Mouse (Mus musculus): ENCODE measurements around the gene Abt1. TPM values are rescaled to one million over a fixed set of nuclear protein-coding genes. Genes with fewer than 3 reads are reported as not detected.

Gene Abt1
- polyA plus RNA-seq, 1 experiment from 2014 or later: 14.7 TPM

GRCm38 (mm10) chr13:23426335-23426734 is 2.7 kb upstream of the Abt1 start:
- H3K27me3 ChIP-seq (ENCODE audit: low read depth, poor library complexity, severe bottlenecking): no peaks in the 10 kb centered on the region
- 4% methylated on average over 8 of the region's 8 CpGs for WGBS
- no peak overlapping the region for H3K27ac ChIP-seq (replicated peaks)
- peak overlapping the region; percentile 96; the same call in 1 of the 2 replicates for H3K4me3 ChIP-seq
- no peaks in the 10 kb centered on the region for H3K9me3 ChIP-seq (replicated peaks)
- H3K36me3 ChIP-seq: peaks cover 12% of the 10 kb centered on the region
- peaks cover 38% of the 10 kb centered on the region for H3K4me1 ChIP-seq
- peak; percentile 59 for DNase-seq (ENCODE audit: low spot score)

- WGBS: 0% methylated on average over 9 of the region's 9 CpGs
- Histone ChIP-seq H3K27ac (replicated peaks) (no peak overlapping the region), H3K4me3 (peak overlapping the region; percentile 96), H3K36me3 (peaks cover 20% of the 10 kb centered on the region), H3K27me3 (ENCODE audit: low read depth, poor library complexity, severe bottlenecking) (no peaks in the 10 kb centered on the region), H3K9me3 (replicated peaks) (no peaks in the 10 kb centered on the region), H3K4me1 (peaks cover 38% of the 10 kb centered on the region)
- DNase-seq (ENCODE audit: low spot score): peak; percentile 78
Measured at GRCm38 (mm10) chr13:23425505-23425904, 1.8 kb upstream of the Abt1 start.

GRCm38 (mm10) chr13:23424494-23425325 is 1.0 kb upstream of the Abt1 start:
- peak; percentile 91 for DNase-seq (ENCODE audit: low spot score)
- H3K27ac ChIP-seq (replicated peaks): no peak overlapping the region
- 2% methylated on average over 25 of the region's 25 CpGs for WGBS
- H3K4me1 ChIP-seq: peaks cover 32% of the 10 kb centered on the region
- H3K27me3 ChIP-seq (ENCODE audit: low read depth, poor library complexity, severe bottlenecking): no peaks in the 10 kb centered on the region
- peaks cover 28% of the 10 kb centered on the region for H3K36me3 ChIP-seq
- H3K9me3 ChIP-seq (replicated peaks): no peaks in the 10 kb centered on the region
- H3K4me3 ChIP-seq: peak overlapping the region; percentile 96

GRCm38 (mm10) chr13:23424052-23424380 is 350 bp upstream of the Abt1 start:
- H3K9me3 ChIP-seq (replicated peaks): no peaks in the 10 kb centered on the region
- WGBS: under 1% methylated on average over 7 of the region's 7 CpGs
- DNase-seq (ENCODE audit: low spot score): no peak
- H3K27ac ChIP-seq (replicated peaks): peak overlapping the region; percentile 85
- H3K4me3 ChIP-seq: peak overlapping the region; percentile 96
- peaks cover 34% of the 10 kb centered on the region for H3K36me3 ChIP-seq
- H3K27me3 ChIP-seq (ENCODE audit: low read depth, poor library complexity, severe bottlenecking): no peaks in the 10 kb centered on the region
- H3K4me1 ChIP-seq: peaks cover 28% of the 10 kb centered on the region

- no peaks in the 10 kb centered on the region for H3K9me3 ChIP-seq (replicated peaks)
- peaks cover 42% of the 10 kb centered on the region for H3K36me3 ChIP-seq
- DNase-seq (ENCODE audit: low spot score): no peak
- peak overlapping the region; percentile 96 for H3K4me3 ChIP-seq
- no peaks in the 10 kb centered on the region for H3K27me3 ChIP-seq (ENCODE audit: low read depth, poor library complexity, severe bottlenecking)
- WGBS: 93% methylated on average over 16 of the region's 16 CpGs
- H3K4me1 ChIP-seq: peaks cover 26% of the 10 kb centered on the region
- H3K27ac ChIP-seq (replicated peaks): no peak overlapping the region
Measured at GRCm38 (mm10) chr13:23422351-23422750, 1.3 kb downstream of the Abt1 start.

- WGBS: under 1% methylated on average over 28 of the region's 28 CpGs
- peaks cover 20% of the 10 kb centered on the region for H3K27me3 ChIP-seq (ENCODE audit: low read depth, poor library complexity, severe bottlenecking)
- H3K4me3 ChIP-seq: peak overlapping the region; percentile 59
- peak; percentile 60 for DNase-seq (ENCODE audit: low spot score)
- H3K27ac ChIP-seq (replicated peaks): no peak overlapping the region; the same call in 1 of the 2 replicates
- no peaks in the 10 kb centered on the region for H3K9me3 ChIP-seq (replicated peaks)
- H3K36me3 ChIP-seq: no peaks in the 10 kb centered on the region
- peaks cover 16% of the 10 kb centered on the region for H3K4me1 ChIP-seq
Measured at GRCm38 (mm10) chr13:23412630-23413521, 10.8 kb downstream of the Abt1 start.

GRCm38 (mm10) chr13:23412211-23412629 is 11.4 kb downstream of the Abt1 start:
- peaks cover 20% of the 10 kb centered on the region for H3K27me3 ChIP-seq (ENCODE audit: low read depth, poor library complexity, severe bottlenecking)
- H3K27ac ChIP-seq (replicated peaks): no peak overlapping the region; the same call in 1 of the 2 replicates
- DNase-seq (ENCODE audit: low spot score): peak; percentile 55
- peak overlapping the region; percentile 59 for H3K4me3 ChIP-seq
- no peaks in the 10 kb centered on the region for H3K9me3 ChIP-seq (replicated peaks)
- H3K36me3 ChIP-seq: no peaks in the 10 kb centered on the region
- peaks cover 16% of the 10 kb centered on the region for H3K4me1 ChIP-seq
- WGBS: 0% methylated on average over 20 of the region's 20 CpGs

GRCm38 (mm10) chr13:23411311-23412210 is 12.1 kb downstream of the Abt1 start:
- no peaks in the 10 kb centered on the region for H3K36me3 ChIP-seq
- no peak overlapping the region; the same call in 1 of the 2 replicates for H3K27ac ChIP-seq (replicated peaks)
- DNase-seq (ENCODE audit: low spot score): peak; percentile 59
- H3K4me1 ChIP-seq: peaks cover 16% of the 10 kb centered on the region
- peak overlapping the region; percentile 59 for H3K4me3 ChIP-seq
- WGBS: 4% methylated on average over 29 of the region's 29 CpGs
- no peaks in the 10 kb centered on the region for H3K9me3 ChIP-seq (replicated peaks)
- H3K27me3 ChIP-seq (ENCODE audit: low read depth, poor library complexity, severe bottlenecking): peaks cover 20% of the 10 kb centered on the region

- H3K4me1 ChIP-seq: peaks cover 16% of the 10 kb centered on the region
- no peaks in the 10 kb centered on the region for H3K36me3 ChIP-seq
- H3K27me3 ChIP-seq (ENCODE audit: low read depth, poor library complexity, severe bottlenecking): peaks cover 20% of the 10 kb centered on the region
- 72% methylated on average over 9 of the region's 9 CpGs for WGBS
- H3K4me3 ChIP-seq: no peak overlapping the region
- H3K27ac ChIP-seq (replicated peaks): no peak overlapping the region
- no peak for DNase-seq (ENCODE audit: low spot score)
- H3K9me3 ChIP-seq (replicated peaks): no peaks in the 10 kb centered on the region
Measured at GRCm38 (mm10) chr13:23410632-23411031, 13.0 kb downstream of the Abt1 start.

GRCm38 (mm10) chr13:23402626-23403025 is 21.0 kb downstream of the Abt1 start:
- Histone ChIP-seq H3K9me3 (replicated peaks) (0 out of 2 replicates have a peak, but pooled peaks cover 4% of the 10 kb centered on the region), H3K27me3 (ENCODE audit: low read depth, poor library complexity, severe bottlenecking) (peaks cover 26% of the 10 kb centered on the region), H3K4me3 (peak overlapping the region; percentile 51), H3K4me1 (peaks cover 8% of the 10 kb centered on the region), H3K36me3 (no peaks in the 10 kb centered on the region), H3K27ac (replicated peaks) (no peak overlapping the region)
- DNase-seq (ENCODE audit: low spot score): no peak
- 1% methylated on average over 2 of the region's 2 CpGs for WGBS

- Histone ChIP-seq H3K27me3 (ENCODE audit: low read depth, poor library complexity, severe bottlenecking) (peaks cover 33% of the 10 kb centered on the region), H3K4me3 (peak overlapping the region; percentile 51), H3K36me3 (no peaks in the 10 kb centered on the region), H3K9me3 (replicated peaks) (0 out of 2 replicates have a peak, but pooled peaks cover 4% of the 10 kb centered on the region), H3K4me1 (peaks cover 8% of the 10 kb centered on the region), H3K27ac (replicated peaks) (peak overlapping the region; percentile 78)
- under 1% methylated on average over 19 of the region's 19 CpGs for WGBS
- peak; percentile 83 for DNase-seq (ENCODE audit: low spot score)
Measured at GRCm38 (mm10) chr13:23401683-23402527, 21.8 kb downstream of the Abt1 start.

Measured in midbrain, embryonic 10.5 days (tissue).